Mouse (Mus musculus) liver (tissue): ENCODE data around the gene Nde1.
"Not testable (repeated sequence)": the region's sequence is repeated elsewhere in the genome, so short reads cannot be mapped to it uniquely, and the experiment has no call there.

ENCODE experiments used
- DNase-seq: peaks from one replicate; pipeline ENCODE4 v3.0.0-alpha.2; 2020; ENCODE audit warnings: mixed read lengths

Nde1 gene

GRCm38 (mm10) chr16:14162988-14163416, at the start of gene Nde1, which contains the start of gene Marf1:
Gene Nde1, plus strand, starts transcription at chr16:14163275.
Gene Marf1, minus strand, starts transcription at chr16:14163351.
- DNase-seq, result peak; percentile 97

GRCm38 (mm10) chr16:14117299-14117698, 45.8 kb upstream of the Nde1 start:
- DNase-seq, result no peak

DNA sequence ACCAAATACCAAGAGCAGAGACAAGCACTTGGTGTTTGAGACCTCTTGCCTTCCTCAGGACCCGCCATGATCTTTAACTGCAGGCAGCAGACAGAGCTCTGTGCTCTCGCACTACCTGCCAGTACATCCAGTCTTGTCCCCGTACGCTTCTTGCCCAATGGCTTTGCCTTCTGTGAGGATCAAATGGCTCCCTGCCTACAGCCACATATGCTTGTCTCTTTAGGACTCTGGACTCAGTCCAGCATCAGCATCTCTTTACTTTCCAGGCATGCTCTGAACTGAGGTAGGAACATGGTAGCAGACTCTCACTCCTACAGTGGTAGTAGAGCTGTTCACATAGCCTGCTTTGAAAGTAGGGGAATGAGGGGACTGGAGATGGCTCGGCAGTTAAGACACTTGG, 42.1 kb upstream of the Nde1 start:
- no peak for DNase-seq

DNA sequence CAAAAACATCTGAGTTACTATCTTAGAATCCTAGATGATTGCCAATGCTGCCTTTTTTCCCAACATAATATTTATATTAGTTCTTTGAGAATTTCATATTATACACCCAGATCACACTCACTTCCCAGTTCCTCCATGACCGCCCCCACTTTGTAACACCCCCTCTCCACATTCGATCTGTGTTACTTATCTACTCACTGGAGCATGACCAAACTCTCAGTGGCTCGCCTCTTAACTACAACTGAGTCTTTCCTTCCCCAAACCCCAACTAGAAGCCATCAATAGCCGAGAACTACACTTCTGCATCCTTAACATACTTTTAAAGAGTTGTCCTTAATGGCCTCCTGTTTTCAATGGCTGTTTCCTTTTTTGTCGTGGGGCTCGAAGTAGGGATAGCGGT, 41.5 kb upstream of the Nde1 start:
- DNase-seq, result no peak

GRCm38 (mm10) chr16:14122586-14122985, 40.5 kb upstream of the Nde1 start:
- DNase-seq, result no peak

GRCm38 (mm10) chr16:14123901-14124300, 39.2 kb upstream of the Nde1 start:
- no peak for DNase-seq

DNA sequence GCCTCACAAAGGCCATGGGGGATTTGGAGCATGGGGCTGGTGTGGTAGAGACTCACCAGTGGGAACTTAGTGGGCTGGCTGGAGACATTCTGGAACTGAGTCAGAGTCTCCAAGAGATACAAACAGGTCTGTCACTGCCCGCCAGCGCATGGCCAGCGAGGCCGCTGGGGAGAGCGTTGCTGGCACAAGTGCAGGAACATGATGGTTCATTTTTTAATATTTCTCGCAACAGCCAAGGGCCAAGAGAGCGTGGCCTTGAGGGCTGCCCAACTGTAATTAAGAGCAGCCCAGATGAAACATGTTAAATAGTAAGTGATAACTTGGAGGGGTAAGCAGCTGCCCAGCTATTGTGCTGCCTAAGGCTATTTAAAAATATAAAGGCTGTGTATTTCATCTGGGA, 38.4 kb upstream of the Nde1 start:
- DNase-seq, result no peak

GRCm38 (mm10) chr16:14125253-14125652, 37.8 kb upstream of the Nde1 start:
- DNase-seq, result no peak

GRCm38 (mm10) chr16:14128977-14129376, 34.1 kb upstream of the Nde1 start:
- DNase-seq, result no peak

GRCm38 (mm10) chr16:14130796-14131195, 32.3 kb upstream of the Nde1 start:
- no peak for DNase-seq

GRCm38 (mm10) chr16:14131376-14131775, 31.7 kb upstream of the Nde1 start:
- no peak for DNase-seq

DNA sequence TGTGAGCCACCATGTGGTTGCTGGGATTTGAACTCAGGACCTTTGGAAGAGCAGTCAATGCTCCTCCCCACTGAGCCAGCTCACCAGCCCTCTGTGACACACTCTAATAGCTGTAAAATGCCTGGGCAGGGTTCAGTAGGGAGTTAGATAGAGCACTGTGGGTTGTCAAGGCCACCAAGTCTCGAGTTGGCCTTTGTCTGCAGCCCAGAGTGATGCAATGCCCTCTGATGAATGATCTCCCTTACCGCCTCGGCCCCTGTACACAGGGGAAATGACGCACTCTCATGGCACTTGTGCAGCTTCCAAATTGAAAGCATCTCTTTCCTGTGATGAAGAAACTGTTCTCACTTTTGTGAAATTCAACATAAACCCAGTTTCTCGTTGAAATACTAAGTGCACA, 31.2 kb upstream of the Nde1 start:
- no peak for DNase-seq

GRCm38 (mm10) chr16:14135014-14135413, 28.1 kb upstream of the Nde1 start:
- no peak for DNase-seq

GRCm38 (mm10) chr16:14137976-14138561, 25.0 kb upstream of the Nde1 start:
- no peak for DNase-seq

- no peak for DNase-seq
Measured at GRCm38 (mm10) chr16:14139106-14139505, 24.0 kb upstream of the Nde1 start.

DNA sequence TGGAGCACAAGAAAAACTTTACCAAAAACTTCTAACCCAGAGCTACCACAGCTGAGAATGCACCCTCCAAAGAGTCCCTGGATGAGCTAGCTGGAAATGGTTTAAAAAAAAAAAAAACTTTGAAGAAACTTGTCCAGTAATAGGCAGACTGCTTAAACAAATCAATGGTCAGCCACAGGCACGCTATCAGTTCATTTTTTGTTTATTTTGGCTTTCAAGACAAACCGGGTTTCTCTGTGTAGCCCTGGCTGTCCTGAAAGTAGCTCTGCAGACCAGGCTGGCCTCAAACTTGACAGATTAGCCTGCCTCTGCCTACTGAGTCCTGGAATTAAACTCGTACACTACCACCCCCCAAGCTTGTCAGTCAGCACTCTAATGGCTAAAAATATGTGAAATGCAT, 19.8 kb upstream of the Nde1 start:
- DNase-seq, result no peak

- no peak for DNase-seq
Measured at GRCm38 (mm10) chr16:14147712-14148111, 15.4 kb upstream of the Nde1 start.

- no peak for DNase-seq
Measured at GRCm38 (mm10) chr16:14151718-14152117, 11.4 kb upstream of the Nde1 start.

GRCm38 (mm10) chr16:14155638-14156037, 7.4 kb upstream of the Nde1 start:
- not testable (repeated sequence) for DNase-seq

GRCm38 (mm10) chr16:14156312-14156711, 6.8 kb upstream of the Nde1 start:
- DNase-seq, result no peak

- DNase-seq, result no peak
Measured at GRCm38 (mm10) chr16:14158536-14158935, 4.5 kb upstream of the Nde1 start.

DNA sequence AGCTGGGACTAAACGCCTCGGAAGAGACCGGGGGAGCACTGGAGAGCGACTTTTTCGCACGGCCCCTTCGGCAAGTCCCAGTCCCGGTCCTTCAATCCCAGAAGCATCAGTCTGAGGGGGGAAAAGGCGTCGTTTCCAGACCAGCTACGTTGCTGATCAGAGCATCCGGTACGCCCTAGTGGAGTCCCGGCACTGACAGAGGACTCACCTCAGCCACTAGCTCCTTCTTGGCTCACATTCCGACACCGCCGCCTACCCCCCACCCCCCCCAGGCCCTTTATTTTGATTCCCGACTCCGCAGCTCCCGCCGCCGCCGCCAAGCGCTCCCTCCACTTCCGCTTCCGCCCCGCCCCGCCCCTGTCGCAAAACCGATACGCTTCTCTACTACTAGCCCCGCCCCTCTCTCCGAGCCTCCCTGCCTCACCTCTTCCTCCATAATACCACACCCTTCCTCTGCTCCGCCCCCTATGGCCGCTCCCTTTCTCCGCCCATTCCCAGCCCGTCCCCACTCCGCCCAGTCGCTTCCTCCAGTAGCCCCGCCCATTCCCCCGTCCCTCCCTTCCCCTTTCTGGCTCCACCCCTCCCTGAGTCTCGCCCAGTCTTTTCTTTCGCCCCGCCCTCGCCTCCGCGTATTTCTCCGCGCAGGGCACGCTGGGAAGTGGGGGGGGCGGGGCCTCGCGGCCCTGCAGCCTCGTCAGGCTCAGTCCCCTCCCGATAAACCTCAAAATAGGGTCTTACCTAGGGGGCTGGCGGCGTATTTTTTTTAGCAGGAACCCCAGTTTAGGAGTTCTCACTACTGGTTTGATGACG, 3.9 kb upstream of the Nde1 start:
- peak; percentile 100 for DNase-seq

GRCm38 (mm10) chr16:14159746-14160131, 3.3 kb upstream of the Nde1 start:
- DNase-seq, result peak; percentile 81

GRCm38 (mm10) chr16:14160941-14161340, 2.1 kb upstream of the Nde1 start:
- no peak for DNase-seq

- DNase-seq, result peak; percentile 15
Measured at GRCm38 (mm10) chr16:14163731-14164130, 656 bp downstream of the Nde1 start.
